Mouse (Mus musculus) left cerebral cortex, postnatal 25 days (tissue): ENCODE results near the gene Fcna. TPM values are rescaled to one million over a fixed set of nuclear protein-coding genes. Genes with fewer than 3 reads are reported as not detected.

ENCODE experiments used
- DNase-seq, 2 experiments: peaks; one replicate each; pipeline ENCODE4 v3.0.0; 2022; ENCODE audit warnings: low spot score in 2 of 2, mixed read lengths in 1 of 2
- intact Hi-C: fragments of 180-260 bp; cut with DNase I; formaldehyde crosslinking; loops from one replicate; pipeline ENCODE4 v1.15.1; 2025
- total RNA-seq, 2 experiments: library from RNA; stranded (reverse); gene quantifications; 2 replicates each; pipeline ENCODE4 v1.2.3; 2021

Fcna gene
- total RNA-seq, 2 experiments from 2014 or later, result 0.44 to 0.55 TPM

DNA sequence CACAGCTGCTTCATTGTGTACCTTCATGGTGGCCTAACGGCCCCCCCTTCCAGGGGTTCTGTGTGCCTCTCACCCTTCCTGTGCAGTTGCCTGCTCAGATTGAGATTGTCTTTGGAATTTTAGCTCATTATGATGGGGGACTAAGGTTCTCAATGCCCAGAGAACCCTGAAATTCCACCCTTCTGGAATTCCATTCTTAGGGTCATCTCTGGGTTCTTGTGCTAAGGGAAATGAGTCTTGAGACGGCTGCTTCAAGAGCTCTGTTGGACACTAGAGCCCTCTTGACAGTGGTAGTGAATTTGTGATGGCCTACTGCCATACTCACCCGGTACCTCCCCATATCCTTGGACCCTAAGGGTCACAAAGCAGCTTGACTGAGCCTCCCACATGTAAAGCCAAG, 10.3 kb downstream of the Fcna start, which contains the start of gene Ccdc183:
Ccdc183 (minus strand) TSS at position 101 of the 400 bp plus-strand sequence.
- intact Hi-C loops, result no loop called here
- DNase-seq, result no peak

- no peak for DNase-seq
- intact Hi-C loops, result no loop called here
Observed at GRCm38 (mm10) chr2:25616398-25616797, 11.4 kb downstream of the Fcna start.

- DNase-seq, result no peak
- intact Hi-C loops, result no loop called here
Observed at GRCm38 (mm10) chr2:25608671-25609070, 19.2 kb downstream of the Fcna start.

DNA sequence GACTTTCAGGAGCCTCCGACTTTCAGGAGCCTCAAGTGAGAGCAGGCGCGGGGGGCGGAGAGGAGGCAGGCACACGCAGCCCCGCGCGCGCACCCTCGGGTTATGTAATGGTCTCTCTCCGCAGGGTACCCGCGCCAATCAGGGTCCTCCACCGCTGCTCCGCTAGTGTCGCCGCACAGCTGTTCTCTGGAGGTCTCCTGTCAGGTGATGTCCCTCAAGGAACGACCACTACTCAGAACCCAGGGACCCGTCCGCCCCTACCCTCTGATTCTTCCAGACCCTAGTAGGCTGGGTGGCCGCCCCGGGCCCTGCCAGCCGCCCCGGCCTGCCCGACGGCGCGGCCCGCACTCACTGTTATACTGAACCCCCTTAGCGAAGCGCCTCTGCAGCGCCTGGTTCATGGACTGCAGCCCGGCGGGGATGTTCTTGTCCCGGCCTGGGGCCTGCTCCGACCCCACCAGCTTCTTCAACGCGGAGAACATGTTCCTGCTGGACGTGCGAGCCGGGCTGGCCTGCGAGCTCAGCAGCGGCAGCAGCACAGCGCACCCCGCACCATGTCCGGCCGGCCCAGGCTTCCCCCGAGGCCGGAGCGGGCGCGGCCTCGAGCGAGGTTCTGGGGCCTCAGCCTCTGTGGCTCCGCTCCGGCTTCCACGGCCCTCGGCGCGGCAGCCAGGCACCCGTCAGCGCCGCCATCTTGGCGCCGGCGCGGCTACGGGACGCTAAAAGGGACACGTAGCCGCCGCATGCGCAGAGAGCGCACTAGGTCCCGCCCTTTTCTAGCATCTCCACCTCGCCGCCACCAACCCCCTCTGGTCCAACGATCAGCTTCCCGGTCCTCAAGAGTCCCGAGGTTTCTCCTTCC, 19.8 kb downstream of the Fcna start, which contains the start of gene Rabl6:
Rabl6 (minus strand) TSS at position 761 of the 862 bp plus-strand sequence.
- intact Hi-C loops, result no loop called here

GRCm38 (mm10) chr2:25602526-25602925, 25.3 kb downstream of the Fcna start:
- intact Hi-C loops, result no loop called here
- no peak for DNase-seq

More for the DNA sequence above, 19.8 kb downstream of the Fcna start, which contains the start of gene Rabl6:
- DNase-seq, result peak; percentile 93 to 94

DNA sequence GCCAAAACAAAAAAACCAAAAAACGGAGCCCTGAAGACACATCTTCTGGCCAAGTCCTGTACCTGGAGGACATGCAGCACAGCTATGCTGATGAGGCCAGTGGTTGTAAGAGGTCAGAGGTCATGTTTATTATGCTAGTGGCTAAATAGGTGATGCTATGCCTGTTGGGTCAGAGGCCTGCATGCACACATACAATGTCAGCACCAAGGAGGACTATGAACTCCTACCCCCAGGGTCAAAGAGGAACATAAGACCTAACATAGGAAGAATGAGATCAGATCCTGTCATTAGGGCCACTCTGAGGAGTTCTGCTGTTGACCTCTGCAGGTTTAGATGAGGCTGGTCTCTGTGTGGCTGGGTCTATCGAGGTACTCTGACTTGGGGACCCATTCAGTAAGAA, 27.8 kb downstream of the Fcna start:
- intact Hi-C loops, result no loop called here

GRCm38 (mm10) chr2:25598749-25599148, 29.1 kb downstream of the Fcna start:
- DNase-seq, result no peak
- intact Hi-C loops, result no loop called here

More for the DNA sequence above, 27.8 kb downstream of the Fcna start:
- no peak for DNase-seq

GRCm38 (mm10) chr2:25596765-25597510, 30.9 kb downstream of the Fcna start:
- intact Hi-C loops, result no loop called here

GRCm38 (mm10) chr2:25591863-25592262, 36.0 kb downstream of the Fcna start:
- intact Hi-C loops, result no loop called here
- peak in 1 of 2 experiments; percentile 50 for DNase-seq

More at GRCm38 (mm10) chr2:25596765-25597510, 30.9 kb downstream of the Fcna start:
- DNase-seq, result no peak

DNA sequence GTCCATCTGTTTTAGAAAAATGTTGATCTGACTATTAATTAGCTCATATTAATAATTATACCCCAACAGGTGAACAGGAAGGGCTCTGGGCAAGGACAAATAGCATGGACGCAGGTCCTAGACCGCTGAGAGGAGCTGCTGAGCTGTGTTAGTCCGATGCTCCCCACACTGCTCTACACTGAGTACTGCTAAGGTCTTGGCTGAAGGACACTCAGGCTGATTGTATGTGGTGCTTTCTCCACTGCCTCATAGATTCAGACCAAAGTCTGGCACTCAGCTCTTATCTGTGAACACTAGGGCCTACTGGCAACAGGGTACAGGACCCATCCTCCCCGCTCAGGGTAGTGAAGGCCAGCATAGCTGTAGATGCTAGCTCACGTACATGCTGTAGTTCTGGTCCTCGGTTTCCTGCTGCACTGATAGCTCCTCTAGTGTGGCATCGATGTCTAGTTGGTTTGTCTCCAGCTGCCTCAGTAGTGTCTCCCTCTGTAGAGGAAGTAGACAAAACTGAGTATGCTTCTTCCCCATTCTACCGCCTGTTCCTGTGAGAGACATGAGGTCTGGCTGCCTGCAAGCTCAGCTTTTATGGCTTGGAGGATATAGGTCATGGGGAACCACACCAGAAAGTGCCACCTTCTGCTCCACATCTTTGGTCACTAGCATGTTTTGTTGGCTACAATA, 39.5 kb downstream of the Fcna start:
- intact Hi-C loops, result no loop called here
- DNase-seq, result peak in 1 of 2 experiments; percentile 38

DNA sequence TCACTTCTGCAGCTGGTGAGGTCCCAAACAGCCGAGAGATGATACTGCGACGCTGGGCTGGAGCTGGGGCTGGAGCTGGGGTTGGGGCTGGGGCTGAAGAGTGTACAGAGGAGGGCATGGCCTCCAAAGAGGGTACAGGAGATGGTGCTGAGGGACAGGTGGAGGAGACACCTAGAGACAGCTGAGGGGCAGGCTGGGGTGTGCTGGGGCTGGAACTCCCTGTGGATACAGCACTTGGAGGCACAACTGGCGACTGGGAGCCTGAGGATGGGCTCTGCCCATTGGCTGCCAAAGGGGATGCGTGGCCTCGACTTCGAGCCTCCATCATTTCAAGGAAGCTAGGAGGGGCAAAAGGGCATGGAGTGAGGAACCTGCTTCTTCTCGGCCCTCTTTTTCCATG, 40.5 kb downstream of the Fcna start:
- DNase-seq, result no peak
- intact Hi-C loops, result no loop called here

DNA sequence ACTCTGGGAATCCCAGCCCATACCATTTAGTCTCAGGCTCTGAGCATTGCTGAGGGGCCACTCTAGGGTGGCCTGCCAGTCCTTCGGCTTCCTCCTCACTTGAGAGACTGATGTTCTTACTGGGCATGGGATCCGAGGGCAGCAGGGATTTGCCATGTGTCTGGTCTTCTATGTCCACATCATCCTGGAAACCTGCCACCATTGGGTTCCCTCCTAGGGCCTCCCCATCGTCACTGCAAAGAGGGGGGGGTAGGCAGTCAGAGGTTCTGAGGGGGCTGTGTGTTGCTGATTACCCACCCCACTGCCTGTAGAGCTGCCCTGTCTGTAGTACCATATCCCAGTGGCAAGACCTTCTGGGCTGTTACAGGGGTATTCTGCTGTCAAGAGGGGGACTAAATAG, 42.2 kb downstream of the Fcna start:
- DNase-seq, result no peak
- intact Hi-C loops, result no loop called here

GRCm38 (mm10) chr2:25584856-25585255, 43.0 kb downstream of the Fcna start:
- intact Hi-C loops, result no loop called here
- DNase-seq, result peak in 1 of 2 experiments; percentile 33

DNA sequence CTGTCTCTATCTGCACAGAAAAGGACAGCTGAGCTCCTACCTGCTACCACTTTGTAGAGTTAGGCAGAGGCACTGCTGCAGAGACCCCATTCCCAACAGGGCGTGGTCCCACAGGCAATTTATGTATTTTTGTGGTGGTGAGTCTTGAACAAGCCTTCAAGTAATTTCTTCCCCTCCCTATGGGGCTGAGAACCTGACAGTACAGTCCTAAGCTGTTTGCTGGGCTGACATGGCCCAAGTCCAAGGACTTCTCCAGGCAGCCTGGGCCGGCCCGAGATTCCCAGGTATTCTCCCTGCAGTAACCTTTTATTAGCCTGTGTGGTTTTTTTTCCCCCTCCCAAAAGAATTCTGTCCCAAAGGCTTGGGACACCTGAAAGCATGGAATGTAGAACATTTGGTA, 43.7 kb downstream of the Fcna start:
- intact Hi-C loops, result no loop called here
- DNase-seq, result no peak

DNA sequence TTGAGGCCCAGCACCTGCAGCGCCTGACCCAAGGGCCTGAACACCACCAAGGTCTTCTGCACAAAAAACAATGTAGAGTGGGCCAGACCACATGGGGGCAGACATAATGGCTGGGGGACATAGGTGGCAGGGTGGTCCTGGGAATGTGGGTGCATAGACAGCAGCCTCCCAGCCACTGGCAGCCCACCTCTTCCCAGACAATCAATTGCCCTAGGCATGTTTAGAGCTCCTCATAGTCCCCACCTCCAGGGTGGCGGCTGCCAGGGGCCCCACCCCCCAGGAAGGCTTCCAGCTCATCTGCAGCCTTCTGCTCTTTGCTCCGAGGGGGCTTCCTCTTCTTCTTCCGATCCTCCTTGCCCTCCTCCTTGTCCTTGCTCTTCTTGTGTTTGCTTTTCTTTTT, 44.3 kb downstream of the Fcna start:
- intact Hi-C loops, result no loop called here
- DNase-seq, result no peak

- no peak for DNase-seq
- intact Hi-C loops, result no loop called here
Observed at GRCm38 (mm10) chr2:25583120-25583481, 44.7 kb downstream of the Fcna start.

- intact Hi-C loops, result no loop called here
- peak; percentile 88 to 97 for DNase-seq
Observed at GRCm38 (mm10) chr2:25582466-25583119, 45.2 kb downstream of the Fcna start.

DNA sequence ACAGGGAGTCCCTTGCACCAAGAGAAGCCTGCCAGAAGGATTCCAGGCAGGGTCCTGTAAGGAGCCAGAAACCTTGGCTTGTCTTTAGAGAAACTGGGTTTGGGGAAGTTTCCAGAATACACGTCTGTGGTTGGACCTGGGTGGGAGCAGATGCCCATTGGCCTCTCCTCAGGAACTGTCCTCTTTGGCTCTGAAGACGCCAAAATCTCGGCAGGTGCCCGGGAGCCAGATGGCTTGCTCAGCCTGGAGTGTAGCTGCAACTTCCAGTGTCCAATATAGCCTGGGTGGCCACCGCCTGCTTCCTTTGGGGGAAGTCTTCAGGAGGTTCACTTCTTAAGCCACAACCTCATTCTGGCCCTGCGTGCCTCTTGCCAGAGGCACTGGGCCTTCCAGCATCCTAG, 45.9 kb downstream of the Fcna start:
- intact Hi-C loops, result no loop called here
- peak in 1 of 2 experiments; percentile 63 for DNase-seq

- intact Hi-C loops, result no loop called here
- peak; percentile 82 to 92 for DNase-seq
Observed at GRCm38 (mm10) chr2:25581294-25581864, 46.5 kb downstream of the Fcna start, which contains the start of gene Ajm1. Gene Ajm1 (minus strand): TSS chr2:25581757.
